Mouse (Mus musculus): ENCODE results near the gene Emx2. TPM values are rescaled to one million over a fixed set of nuclear protein-coding genes. Genes with fewer than 3 reads are reported as not detected.

Gene Emx2
- total RNA-seq, 2 experiments from 2014 or later, result not detected

DNA sequence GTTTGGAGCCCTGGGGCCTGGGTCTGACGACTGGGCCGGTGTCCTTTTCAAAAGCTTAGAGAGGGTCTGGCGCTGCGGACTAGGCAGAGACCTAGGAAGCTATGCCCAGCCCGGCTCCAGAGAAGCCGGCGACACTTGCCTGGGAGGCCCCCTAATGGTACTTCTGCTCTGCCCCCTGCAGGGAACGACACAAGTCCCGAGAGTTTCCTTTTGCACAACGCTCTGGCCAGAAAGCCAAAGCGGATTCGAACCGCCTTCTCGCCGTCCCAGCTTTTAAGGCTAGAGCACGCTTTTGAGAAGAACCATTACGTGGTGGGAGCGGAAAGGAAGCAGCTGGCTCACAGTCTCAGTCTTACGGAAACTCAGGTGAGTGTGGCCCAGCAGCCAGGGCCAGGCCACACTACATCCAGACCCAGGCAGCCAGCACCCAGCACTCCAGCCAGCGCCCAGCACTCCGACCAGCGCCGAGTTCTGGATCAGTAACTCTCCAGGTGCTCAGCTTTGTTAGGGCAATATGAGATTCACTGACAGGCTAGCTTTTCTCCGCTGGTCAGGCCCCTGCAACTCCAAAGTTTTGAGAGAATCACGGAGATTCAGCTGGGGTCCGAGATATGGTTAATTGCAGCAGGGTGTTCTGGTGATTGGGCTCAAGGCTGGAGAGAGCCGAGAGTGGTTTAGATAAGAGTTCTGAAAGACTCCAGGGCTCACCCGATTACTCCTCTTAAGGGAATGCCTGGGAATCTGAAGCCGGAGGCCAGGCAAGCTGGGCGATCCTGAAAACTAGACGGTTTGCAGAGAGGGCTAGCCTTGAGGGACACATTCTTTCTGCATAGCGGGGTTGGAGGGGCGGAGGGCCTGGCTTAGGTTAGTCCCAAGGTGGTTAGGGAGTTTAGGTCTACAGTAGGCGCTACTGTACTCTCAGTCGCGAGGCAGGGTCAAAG lies 3.6 kb downstream of the Emx2 start:
- intact Hi-C loops (cut with DNase I), result no loop called here

DNA sequence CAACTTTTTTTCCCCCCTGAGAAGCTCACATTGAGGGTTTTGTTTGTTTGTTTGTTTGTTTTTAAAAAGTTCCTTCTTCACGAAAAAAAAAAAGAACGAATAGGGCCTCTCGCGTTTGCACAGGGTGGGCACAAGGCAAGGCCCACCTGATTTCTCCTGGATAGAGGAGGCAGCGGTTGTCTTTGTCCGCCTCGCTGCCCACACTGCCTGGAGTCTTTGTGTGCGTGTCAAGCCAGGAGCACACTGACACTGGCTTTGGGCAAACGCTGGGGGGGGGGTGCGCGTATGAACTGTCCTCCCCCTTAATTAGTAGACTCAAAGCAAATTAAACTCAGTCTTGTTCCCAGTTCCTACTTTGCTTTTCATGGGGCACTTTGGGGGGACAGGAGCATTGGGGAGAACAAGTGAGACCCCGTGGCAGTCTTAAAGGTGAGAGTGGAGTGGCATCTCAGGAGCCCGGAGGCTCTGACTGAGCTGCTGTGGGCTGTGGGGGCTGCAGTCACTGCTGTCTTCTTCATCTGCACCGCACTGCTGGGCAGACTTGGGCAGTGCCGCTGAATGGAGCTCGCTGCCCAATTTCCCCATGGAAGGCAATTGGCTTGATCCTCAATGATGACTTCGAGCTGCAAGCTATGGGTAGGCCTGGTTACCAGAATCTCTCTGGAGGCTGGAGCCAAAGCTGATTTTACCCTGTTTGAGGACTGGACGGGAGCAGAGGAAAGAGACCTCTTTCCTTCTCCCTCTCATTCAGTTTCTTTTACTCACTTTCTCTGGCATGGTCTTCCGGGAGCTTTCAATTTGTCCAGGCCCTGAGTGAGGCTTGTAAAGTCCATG lies 4.5 kb downstream of the Emx2 start:
- DNase-seq, result no peak
- intact Hi-C loops (cut with DNase I), result no loop called here

More for the DNA sequence above, 3.6 kb downstream of the Emx2 start:
- DNase-seq, result no peak

DNA sequence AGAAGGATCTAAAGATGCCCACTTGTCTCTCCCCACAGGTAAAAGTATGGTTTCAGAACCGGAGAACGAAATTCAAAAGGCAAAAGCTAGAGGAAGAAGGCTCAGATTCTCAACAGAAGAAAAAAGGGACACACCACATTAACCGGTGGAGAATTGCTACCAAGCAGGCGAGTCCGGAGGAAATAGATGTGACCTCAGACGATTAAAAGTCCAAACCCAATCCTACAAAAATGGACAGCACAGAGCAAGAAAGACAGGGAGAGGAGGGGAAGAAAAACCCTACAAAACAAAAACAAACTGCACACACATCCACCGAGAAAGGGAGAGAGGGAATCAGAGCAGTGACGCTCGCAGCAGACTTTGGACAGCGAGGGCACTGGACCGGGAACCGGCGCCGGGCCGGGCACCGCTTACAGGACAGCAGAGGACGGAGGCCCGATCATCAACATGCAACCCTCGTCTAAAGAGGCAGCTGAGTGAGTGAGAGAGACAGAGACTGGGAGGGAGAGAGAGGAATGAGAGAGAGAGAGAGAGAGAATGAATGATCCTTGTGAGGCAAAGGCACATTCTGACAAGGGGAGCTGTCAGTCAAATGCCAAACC lies 5.8 kb downstream of the Emx2 start:
- intact Hi-C loops (cut with DNase I), result no loop called here
- DNase-seq, result no peak

DNA sequence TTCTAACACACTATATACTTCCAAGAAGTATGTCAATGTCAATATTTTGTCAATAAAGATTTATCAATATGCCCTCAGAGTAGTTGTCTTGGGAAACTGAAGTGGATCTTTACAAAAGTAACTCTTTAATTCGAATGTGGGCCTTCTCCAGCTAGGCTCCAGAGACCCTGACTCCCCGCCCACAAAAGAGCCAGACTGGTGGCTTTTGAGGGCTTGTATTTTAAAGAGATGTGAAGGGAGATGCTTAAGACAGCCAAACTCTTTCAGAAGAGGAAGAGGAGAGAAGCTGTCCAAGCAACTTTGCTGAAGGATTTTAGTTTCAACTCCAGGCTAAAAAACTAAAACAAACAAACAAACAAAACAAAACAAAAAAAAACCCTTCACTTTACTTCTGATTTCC lies 7.1 kb downstream of the Emx2 start:
- no peak for DNase-seq
- intact Hi-C loops (cut with DNase I), result no loop called here

DNA sequence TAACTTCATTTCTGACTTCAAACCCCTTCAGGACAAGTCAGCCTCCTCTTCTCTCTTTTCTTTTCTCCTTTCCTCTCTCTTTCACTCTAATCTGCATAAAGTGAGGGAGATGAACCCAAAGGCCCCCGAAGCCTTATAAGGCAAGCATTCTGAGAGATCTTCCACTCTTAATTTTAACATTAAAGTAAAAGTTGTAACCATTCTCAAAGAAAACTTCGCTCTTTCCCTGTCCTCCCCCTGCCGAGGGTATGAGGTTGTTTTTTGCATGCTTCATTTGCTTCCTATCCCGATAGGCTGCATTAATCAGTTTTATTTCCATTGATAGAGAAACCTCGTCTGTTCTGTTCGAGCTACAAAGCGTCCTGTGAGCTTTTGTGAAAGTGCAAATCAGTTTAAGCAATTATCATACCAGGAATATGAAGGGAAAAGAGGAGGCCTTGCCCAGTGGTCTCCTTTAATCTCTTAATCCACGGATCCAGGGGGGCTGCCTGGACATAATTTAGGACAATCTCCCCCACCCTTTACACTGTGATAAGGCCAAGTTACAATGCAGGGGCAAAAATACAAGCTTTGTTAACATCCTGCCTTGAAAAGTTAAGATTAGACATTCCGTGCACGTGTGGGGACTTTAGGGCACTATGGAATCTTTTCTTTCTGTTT lies 7.7 kb downstream of the Emx2 start:
- no peak for DNase-seq
- intact Hi-C loops (cut with DNase I), result no loop called here

DNA sequence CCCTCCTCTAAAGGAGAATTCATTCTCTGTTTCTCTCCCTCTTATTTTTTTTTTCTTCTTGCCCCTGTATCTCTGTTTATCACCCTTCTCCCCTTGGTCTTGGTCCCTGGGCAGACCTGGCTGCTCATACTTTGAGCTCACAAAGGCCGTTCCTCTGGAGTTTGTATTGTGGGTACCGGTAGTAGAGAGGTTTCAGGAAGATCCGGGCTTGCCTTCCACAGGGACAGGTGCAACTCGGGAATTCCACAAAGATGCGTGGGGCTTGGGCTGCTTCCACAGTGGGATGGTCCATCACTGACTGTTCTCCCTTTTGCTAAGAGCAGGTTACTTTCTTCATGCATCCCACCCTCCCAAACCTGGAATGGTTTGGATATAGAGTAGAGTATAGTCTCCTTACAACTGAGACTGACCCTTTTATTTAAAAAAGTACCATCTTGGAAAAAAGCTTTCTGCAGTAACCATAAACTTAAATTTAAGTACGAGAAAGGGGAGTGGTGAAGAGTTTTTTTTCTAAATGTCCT lies 8.3 kb downstream of the Emx2 start:
- intact Hi-C loops (cut with DNase I), result no loop called here
- no peak for DNase-seq

DNA sequence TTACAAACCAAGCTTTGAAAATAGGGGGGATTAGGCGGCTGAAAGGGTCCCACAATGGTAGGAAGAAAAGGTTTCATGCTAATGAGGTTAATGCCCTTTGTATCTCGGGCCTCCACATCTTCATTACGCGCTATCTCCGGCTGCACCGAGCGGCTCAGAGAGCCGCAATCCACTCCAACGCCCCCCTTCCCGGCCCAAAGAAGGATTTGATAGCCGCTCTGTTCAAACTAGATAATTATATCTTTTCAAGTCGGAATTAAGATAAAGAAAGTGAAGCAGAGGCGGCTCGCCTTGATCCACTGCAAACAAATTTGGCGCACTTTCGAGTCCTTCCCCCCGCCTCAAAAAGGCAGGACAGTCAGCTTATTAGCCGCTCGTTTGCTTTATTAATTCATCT lies 8.8 kb downstream of the Emx2 start:
- intact Hi-C loops (cut with DNase I), result no loop called here
- DNase-seq, result no peak

DNA sequence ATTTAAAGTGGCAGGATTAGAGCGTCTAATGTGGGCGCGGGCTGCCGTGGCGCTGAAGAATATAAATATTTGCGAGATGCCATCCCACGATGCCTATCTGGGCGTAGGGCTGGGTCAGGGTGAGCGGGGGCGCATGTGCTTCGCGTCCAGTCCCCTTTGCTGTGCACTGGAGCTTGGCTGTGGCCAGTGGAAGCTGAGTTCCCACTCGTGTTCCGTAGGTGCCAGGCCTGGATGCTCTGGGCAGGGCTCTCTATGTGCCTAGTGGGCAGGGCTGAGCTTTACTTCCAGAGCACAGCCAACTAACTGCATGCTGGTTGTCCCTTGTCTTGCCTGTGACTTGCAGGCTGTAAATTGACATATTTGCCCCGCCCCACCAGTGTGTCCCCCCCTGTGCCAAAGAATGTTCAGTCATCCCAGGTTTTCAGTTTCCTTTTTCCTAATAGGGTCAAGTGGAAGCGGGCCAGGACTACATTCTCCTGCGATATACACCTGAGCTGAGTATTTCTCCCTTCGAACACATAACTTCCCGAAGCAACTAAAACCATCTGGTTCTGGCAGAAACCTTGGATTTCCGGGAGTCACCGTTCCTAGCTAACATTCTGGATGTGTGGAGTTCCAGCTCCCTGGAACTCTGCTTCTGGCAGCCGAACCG lies 9.4 kb downstream of the Emx2 start:
- DNase-seq, result no peak
- intact Hi-C loops (cut with DNase I), result no loop called here

DNA sequence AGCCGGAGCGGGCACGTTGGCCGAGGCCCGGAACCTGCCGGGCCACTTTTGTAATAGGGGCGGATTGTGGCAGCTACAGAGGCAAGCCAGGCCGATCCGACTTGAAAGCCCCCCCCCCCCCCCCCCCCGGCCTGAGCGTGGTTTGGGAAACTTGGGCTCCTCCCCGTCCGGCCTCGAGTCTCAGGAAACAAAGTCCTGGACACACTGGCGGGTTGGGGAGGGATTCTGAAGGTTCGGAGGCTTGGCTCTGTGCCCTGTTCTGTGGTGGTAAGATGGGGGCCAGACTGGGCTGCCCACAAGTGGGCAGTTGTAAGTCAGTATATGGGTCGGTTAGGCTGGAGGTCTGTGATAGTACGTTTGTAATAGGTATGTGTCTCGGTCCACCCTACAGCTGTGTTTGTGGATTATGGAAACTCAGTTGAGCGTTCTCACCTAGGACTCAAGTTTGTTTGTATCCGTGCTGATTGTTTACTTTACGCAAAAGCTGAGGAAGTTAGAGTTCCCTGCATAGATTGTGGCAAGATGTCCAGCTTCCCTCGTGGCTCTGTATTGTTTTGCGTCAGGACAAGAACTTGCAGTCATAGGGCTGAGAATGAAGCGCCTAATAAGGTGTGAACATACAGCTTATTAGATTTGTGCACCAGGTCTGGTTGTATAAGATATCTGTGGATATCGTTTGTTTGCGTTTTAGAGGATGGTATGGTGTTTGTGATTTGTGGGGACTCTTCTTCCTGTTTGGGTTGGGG lies 10.1 kb downstream of the Emx2 start:
- intact Hi-C loops (cut with DNase I), result no loop called here
- DNase-seq, result no peak

DNA sequence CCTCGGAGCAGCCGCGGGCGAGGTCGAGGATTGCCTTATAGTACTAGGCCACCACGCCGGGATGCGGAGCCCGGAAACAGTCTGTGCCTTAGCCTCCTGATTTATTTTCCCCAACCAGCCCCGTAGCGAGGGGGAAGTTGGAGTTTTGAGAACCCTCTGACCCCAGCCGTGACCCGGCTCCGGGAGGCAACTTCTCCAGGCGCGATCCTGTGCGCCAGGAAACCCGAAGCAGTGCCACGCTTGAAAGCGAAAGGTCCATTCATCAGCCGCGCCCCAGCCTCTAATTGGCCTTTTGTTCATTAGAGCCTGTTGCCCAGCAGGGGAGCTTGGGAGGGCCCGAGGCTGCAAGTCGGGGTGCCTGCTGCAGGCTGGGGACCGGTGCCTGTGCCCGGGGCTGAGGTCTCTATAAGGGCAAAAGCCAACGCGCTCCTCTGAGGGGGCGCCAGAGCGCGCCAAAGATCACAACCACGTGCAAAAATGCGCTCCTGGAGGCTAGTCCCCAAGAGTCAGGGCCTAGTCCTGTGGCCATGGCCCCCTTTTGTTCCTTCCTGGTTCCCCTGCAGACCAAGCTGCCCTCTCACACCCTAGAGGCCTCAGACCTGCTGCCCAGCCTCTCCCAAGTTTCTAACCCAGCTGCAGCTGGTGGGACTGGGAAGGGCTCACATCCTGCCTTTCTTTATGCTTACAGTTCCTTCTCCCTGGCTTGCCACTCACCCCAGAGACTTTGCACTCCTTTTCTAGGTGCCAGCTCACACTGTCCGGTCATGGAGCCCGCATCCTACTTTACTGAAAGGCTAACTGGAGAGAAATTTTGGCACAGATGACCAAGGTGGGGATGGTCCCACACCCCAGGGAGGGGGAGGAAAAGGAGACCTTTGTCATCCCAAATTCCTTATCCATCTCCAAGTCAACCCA lies 11.1 kb downstream of the Emx2 start:
- intact Hi-C loops (cut with DNase I), result no loop called here
- DNase-seq, result no peak

DNA sequence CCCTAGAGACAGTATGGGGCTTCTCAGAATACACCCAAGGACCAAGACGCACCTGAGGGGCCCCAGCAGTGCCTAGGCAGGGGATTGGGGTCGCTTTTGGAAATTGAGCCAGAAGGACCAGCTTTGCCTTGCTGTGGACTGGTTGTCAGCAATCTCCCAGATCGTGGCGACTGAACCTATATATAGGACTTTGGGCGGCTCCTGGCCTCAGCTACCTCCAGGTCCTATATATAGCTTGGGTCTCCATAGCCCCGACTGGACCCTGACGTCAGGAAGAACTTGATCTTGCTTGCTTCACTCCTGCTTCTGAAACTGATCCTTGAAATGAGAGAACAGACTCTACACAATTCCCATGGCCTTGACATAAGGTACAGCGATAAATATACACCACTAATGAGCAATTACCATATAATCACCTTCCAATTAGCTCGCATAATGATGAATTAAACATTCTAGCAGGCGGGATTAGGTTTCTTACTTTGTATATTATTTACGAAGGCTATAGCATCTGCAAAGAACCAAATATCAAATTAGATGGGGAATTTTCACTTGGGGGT lies 12.0 kb downstream of the Emx2 start:
- no peak for DNase-seq
- intact Hi-C loops (cut with DNase I), result no loop called here

DNA sequence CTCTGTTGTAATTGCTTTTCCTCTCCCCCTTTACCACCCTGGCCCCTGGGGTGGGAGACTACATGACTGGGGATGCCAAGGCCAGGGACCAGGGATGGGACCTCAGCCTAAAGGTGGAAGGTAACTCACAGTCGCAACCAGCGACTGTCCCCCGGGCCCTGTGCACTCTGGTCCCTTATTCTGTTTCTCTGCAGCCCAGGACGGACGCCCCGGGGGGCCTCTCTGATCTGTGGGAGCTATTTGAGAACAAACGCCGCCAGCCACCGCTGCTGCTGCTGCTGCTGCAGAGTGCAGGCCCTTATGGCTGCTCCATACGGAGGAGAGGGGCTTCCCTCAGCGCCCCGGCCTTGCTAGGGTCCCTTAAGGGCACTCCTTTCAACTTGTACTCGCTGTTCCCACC lies 12.7 kb downstream of the Emx2 start:
- intact Hi-C loops (cut with DNase I), result no loop called here
- DNase-seq, result no peak

DNA sequence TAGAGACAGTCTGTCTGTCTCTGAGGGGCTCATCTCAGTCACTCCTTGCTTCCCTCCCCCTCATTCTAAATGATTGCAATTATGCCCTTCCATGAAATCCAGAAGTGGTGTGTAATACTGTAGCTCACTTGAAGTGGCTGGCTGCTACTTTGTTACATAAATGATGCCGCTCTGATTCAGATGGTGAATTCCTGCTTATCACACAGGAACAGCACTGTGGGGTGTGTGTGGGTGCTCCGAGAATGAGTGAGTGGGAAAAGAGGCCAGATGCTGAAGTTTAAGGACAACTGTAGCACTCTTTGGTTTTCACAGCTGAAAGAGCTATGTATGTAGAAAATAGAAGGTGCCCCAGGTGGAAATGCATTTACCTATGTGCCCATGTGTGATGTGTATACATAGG lies 14.7 kb downstream of the Emx2 start:
- DNase-seq, result no peak
- intact Hi-C loops (cut with DNase I), result no loop called here

DNA sequence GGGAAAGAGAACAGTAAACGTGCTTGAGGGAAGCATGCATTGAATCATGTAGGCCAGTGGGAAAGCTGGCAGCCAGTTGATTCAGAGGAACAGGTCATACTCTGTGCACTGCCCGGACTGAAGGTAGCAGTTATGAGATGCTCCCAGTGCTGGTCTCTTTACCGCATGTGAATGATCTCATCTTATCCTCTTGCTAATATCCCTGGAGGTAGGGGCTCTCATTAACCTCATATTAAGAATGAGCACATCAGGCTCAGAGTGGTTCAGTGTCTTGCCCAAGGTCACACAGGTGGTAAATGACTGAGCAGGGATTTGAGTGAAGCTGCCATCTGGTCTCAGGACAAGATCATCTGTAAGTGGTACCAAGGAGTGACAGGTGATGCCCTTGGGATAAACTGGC lies 21.7 kb downstream of the Emx2 start:
- DNase-seq, result no peak
- intact Hi-C loops (cut with DNase I), result no loop called here

DNA sequence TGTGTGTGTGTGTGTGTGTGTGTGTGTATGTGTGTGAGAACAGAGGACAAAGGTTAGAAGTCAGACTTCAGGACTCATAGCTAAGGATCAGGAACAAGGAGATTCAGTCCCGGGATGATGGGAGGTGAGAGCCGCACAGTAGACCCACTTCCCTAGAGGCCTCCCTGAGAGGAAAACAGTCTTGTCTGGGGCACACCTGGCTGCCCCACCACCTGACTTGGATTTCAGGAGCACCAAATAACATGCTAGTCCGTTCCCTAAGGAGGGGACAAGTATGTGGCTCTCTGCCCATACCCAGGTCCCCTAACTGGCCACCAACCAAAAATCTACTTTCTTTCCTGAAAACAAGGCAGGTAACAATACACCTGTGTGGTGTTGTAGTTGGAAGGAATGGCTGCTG lies 22.4 kb downstream of the Emx2 start:
- DNase-seq, result no peak
- intact Hi-C loops (cut with DNase I), result no loop called here

DNA sequence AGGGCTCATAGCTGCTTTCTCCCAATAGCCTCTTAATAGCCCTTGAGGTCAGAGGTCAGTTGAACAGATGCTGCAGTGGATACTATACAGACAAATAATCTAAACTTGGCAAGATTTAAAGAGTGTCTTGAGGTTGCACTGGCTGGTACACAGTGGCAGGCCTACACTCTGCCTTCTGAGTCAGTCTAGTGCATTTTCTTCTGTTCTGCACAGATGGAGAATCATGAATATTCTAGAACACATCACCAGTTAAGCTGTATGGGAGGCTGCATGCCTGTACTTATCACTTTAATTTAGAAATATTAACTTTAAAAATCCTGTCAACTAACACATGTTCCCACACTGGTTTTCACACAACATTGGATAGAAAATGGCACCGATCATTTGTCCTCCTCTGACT lies 34.1 kb downstream of the Emx2 start:
- no peak for DNase-seq
- intact Hi-C loops (cut with DNase I), result no loop called here

DNA sequence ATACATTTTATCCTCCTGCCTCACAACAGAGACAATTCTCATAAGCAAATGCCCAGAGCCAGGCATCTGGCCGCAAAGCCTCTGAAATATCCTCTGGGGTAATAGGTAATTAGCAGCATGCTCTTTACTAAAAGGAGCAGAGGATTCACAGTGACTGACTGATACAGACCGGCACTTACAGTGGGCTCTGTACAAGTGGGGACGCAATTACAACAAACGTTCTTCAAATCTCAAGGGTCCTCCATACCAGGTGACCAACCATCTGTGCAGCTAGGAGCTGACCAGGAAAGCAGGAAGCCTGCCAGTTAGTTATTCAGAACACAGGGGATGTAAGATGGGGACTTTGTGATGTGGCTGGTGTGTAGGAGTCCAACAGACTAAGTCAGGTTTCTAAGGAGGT lies 38.7 kb downstream of the Emx2 start:
- no peak for DNase-seq

DNA sequence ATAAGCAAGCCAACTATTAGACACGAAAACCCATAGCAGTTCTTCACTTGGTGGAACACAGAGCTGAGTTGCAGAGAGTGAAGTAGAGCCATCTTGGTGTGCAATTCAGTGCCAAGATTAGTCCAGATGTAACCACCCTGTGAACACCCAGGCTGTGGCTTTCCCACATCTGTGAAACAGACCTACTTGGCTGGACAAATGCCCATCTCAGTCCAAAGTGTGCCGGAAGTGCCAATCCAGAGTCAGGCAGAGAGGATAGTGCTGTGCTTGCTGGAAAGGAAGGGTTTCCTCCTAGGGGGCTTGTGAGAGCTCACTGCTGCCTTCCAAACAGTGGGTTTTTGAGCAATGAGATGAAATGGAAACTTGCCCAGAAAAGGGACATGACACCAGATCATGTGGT lies 50.7 kb downstream of the Emx2 start:
- no peak for DNase-seq
- intact Hi-C loops (cut with DNase I), result no loop called here

More for the DNA sequence above, 38.7 kb downstream of the Emx2 start:
- intact Hi-C loops (cut with DNase I), result no loop called here
